Mouse (Mus musculus) spleen, postnatal 36 days (tissue): ENCODE measurements around the gene Shld1.

Source experiments
- DNase-seq, 2 experiments: peaks; one replicate each; pipeline ENCODE4 v3.0.0; 2022; ENCODE audit warnings: low spot score in 2 of 2, mixed read lengths in 1 of 2

Shld1 gene

DNA sequence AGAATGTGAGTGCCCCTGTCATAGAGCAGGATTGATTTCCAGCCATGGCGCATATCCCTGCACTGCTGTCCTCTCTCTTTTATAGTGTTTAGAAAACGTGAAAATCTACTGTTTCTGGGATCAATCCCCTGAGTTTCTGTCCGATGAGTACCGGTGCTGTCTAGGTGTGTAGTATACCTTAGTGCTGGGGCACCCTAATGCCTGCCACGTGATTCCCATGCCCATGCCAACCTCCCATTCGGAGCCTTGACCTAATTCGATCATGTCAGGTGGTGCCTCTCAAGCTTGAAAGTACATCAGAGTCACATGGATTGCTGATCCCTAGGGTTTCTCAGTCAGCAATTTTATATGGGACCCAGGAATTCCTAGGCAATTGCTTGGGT lies 107.5 kb downstream of the Shld1 start:
- no peak for DNase-seq
